Comparison of ENCODE assay signal across 8 mouse cellular contexts in the genomic region with DNA sequence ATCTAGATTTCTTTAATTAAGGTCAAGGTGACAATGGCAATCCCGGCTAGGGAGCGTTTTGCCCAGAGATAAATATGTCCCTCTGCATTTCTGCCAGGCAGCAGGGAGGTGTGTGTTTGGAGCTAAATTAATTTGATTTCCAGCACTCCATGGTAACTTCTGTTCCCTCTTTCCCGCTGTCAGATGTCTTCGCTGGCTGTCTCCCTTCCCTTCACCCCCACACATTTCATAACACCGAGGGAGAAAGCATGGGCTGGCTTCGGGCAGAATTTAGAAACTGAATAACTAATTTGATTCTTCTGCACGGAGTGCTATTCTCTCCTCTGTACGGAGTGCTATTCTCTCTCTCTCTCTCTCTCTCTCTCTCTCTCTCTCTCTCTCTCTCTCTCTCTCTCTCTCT. TPM values are rescaled to one million over a fixed set of nuclear protein-coding genes. Genes with fewer than 3 reads are reported as not detected.
A peak's percentile ranks its signal among the peaks of the same experiment; 100 is the strongest.
DNase-seq lines count a peak whose midpoint lies in the region; ATAC-seq and TF ChIP-seq lines count a peak whose summit lies in the region.

No protein-coding gene starts in this region.

- H3K4me2 ChIP-seq in kidney, embryonic 14.5 days (replicated peaks; ENCODE audit: low read depth, low read length), result peak overlapping the region; percentile 97
- H3K4me2 ChIP-seq in forebrain, embryonic 14.5 days (ENCODE audit: low read length), result peak overlapping the region; percentile 97
- peak overlapping the region; percentile 99 for H3K4me2 ChIP-seq in hindbrain, postnatal 0 days (ENCODE audit: low read depth, low read length)
- peak overlapping the region; percentile 97 for H3K4me2 ChIP-seq in limb, embryonic 12.5 days

- no peaks in the 10 kb centered on the region for H3K9me3 ChIP-seq in kidney, embryonic 14.5 days (ENCODE audit: control insufficient read depth, low read length)
- no peaks in the 10 kb centered on the region for H3K9me3 ChIP-seq in forebrain, embryonic 14.5 days (replicated peaks; ENCODE audit: control insufficient read depth, low read length)
- no peaks in the 10 kb centered on the region for H3K9me3 ChIP-seq in hindbrain, postnatal 0 days (ENCODE audit: low read length)
- H3K9me3 ChIP-seq in limb, embryonic 12.5 days, result no peaks in the 10 kb centered on the region

- WGBS in kidney, embryonic 14.5 days, result 24% methylated on average over 8 of the region's 8 CpGs
- WGBS in forebrain, embryonic 14.5 days, result 25% methylated on average over 8 of the region's 8 CpGs
- WGBS in hindbrain, postnatal 0 days, result 15% methylated on average over 8 of the region's 8 CpGs
- 39% methylated on average over 8 of the region's 8 CpGs for WGBS in limb, embryonic 12.5 days

- no peak overlapping the region for H3K27ac ChIP-seq in kidney, embryonic 14.5 days (ENCODE audit: low read depth, low read length)
- H3K27ac ChIP-seq in forebrain, embryonic 14.5 days (ENCODE audit: low read depth, low read length), result no peak overlapping the region
- H3K27ac ChIP-seq in hindbrain, postnatal 0 days, result no peak overlapping the region
- no peak overlapping the region for H3K27ac ChIP-seq in limb, embryonic 12.5 days

- no peak for DNase-seq in kidney, adult 18-20 months
- no peak for DNase-seq in forebrain, embryonic 14.5 days (ENCODE audit: low spot score)
- no peak for DNase-seq in hindbrain, postnatal 0 days (ENCODE audit: low spot score)
- DNase-seq in right cerebral cortex, adult 2 months (ENCODE audit: low spot score in 2 of 2), result peak; percentile 72 to 76
- DNase-seq in yolk sac, embryonic 10.5 days (ENCODE audit: low spot score), result no peak
- no peak for DNase-seq in spleen, postnatal 14 days (ENCODE audit: low spot score in 2 of 2)

- no peak for ATAC-seq in kidney, embryonic 14.5 days (ENCODE audit: low FRiP score, low TSS enrichment)
- ATAC-seq in forebrain, embryonic 14.5 days, result peak; percentile 49; the same call in 1 of the 2 replicates
- ATAC-seq in hindbrain, postnatal 0 days, result no peak
- no peak for ATAC-seq in limb, embryonic 12.5 days (ENCODE audit: insufficient number of reproducible peaks, insufficient read depth, low FRiP score, low TSS enrichment, low read depth)

- no peaks in the 10 kb centered on the region for H3K4me1 ChIP-seq in kidney, embryonic 14.5 days (ENCODE audit: control insufficient read depth, insufficient read depth, low read length)
- H3K4me1 ChIP-seq in forebrain, embryonic 14.5 days (ENCODE audit: control insufficient read depth, insufficient read depth, low read length), result peaks cover 6% of the 10 kb centered on the region; the same call in 1 of the 2 replicates
- H3K4me1 ChIP-seq in hindbrain, postnatal 0 days (ENCODE audit: insufficient read depth, low read length), result peaks cover 6% of the 10 kb centered on the region; the same call in 1 of the 2 replicates
- H3K4me1 ChIP-seq in limb, embryonic 12.5 days (replicated peaks), result peaks cover 12% of the 10 kb centered on the region; the same call in 1 of the 2 replicates

- H3K27me3 ChIP-seq in kidney, embryonic 14.5 days (ENCODE audit: control insufficient read depth, insufficient read depth, low read length), result no peaks in the 10 kb centered on the region
- no peaks in the 10 kb centered on the region for H3K27me3 ChIP-seq in forebrain, embryonic 14.5 days (replicated peaks; ENCODE audit: control insufficient read depth, insufficient read depth, low read length)
- no peaks in the 10 kb centered on the region for H3K27me3 ChIP-seq in hindbrain, postnatal 0 days (ENCODE audit: insufficient read depth, low read length)
- H3K27me3 ChIP-seq in limb, embryonic 12.5 days, result peaks cover 4% of the 10 kb centered on the region; the same call in 1 of the 2 replicates

- H3K9ac ChIP-seq in kidney, embryonic 14.5 days (ENCODE audit: low read depth, low read length), result no peak overlapping the region
- no peak overlapping the region for H3K9ac ChIP-seq in forebrain, embryonic 14.5 days (ENCODE audit: low read length)
- no peak overlapping the region for H3K9ac ChIP-seq in hindbrain, postnatal 0 days (replicated peaks; ENCODE audit: low read length)
- H3K9ac ChIP-seq in limb, embryonic 12.5 days (replicated peaks), result no peak overlapping the region

- H3K4me3 ChIP-seq in kidney, embryonic 14.5 days (ENCODE audit: low read length), result peak overlapping the region; percentile 65; the same call in 1 of the 2 replicates
- H3K4me3 ChIP-seq in forebrain, embryonic 14.5 days (ENCODE audit: low read depth, low read length), result no peak overlapping the region
- no peak overlapping the region for H3K4me3 ChIP-seq in hindbrain, postnatal 0 days (ENCODE audit: low read length)
- H3K4me3 ChIP-seq in limb, embryonic 12.5 days (replicated peaks), result no peak overlapping the region

- TF ChIP-seq CTCF in hindbrain, postnatal 0 days (IDR thresholded peaks at IDR 0.05; ENCODE audit: low read depth), result no peak

- no peaks in the 10 kb centered on the region for H3K36me3 ChIP-seq in kidney, embryonic 14.5 days (ENCODE audit: control insufficient read depth, insufficient read depth, low read length)
- H3K36me3 ChIP-seq in forebrain, embryonic 14.5 days (ENCODE audit: control insufficient read depth, insufficient read depth, low read length), result no peaks in the 10 kb centered on the region
- no peaks in the 10 kb centered on the region for H3K36me3 ChIP-seq in hindbrain, postnatal 0 days (ENCODE audit: insufficient read depth, low read length)
- no peaks in the 10 kb centered on the region for H3K36me3 ChIP-seq in limb, embryonic 12.5 days

RNA-seq across cellular contexts. Expression of gene Mettl24, which starts 0.6 kb away (rescaled TPM):
- 2.7 and 2.8 TPM in 2 replicates for polyA plus RNA-seq in kidney, embryonic 14.5 days (2014; fragmentation: Nextera tagmentation; extraction: Ambion mirVana)
- polyA plus RNA-seq in forebrain, embryonic 14.5 days (2014; fragmentation: Nextera tagmentation; extraction: Ambion mirVana), result 0.23 and 0.29 TPM in 2 replicates
- total RNA-seq in hindbrain, postnatal 0 days (2014; rRNA removed), result 0.14 TPM in 1 of 2 replicates, not detected in the other
- polyA plus RNA-seq in hindbrain, postnatal 0 days (2015; fragmentation: Nextera tagmentation; extraction: Ambion mirVana), result 1.1 TPM in 2 replicates
- polyA plus RNA-seq in limb, embryonic 12.5 days (2016; fragmentation: Nextera tagmentation; extraction: Ambion mirVana), result 1.00 and 1.5 TPM in 2 replicates

RNA-seq across cellular contexts. Expression of gene Ddo, which starts 52.7 kb away (rescaled TPM):
- 0.14 and 0.20 TPM in 2 replicates for polyA plus RNA-seq in kidney, embryonic 14.5 days (2014; fragmentation: Nextera tagmentation; extraction: Ambion mirVana)
- polyA plus RNA-seq in forebrain, embryonic 14.5 days (2014; fragmentation: Nextera tagmentation; extraction: Ambion mirVana), result 0.75 and 0.79 TPM in 2 replicates
- total RNA-seq in hindbrain, postnatal 0 days (2014; rRNA removed), result 3.8 and 6.0 TPM in 2 replicates
- polyA plus RNA-seq in hindbrain, postnatal 0 days (2015; fragmentation: Nextera tagmentation; extraction: Ambion mirVana), result 4.2 and 4.8 TPM in 2 replicates
- polyA plus RNA-seq in limb, embryonic 12.5 days (2016; fragmentation: Nextera tagmentation; extraction: Ambion mirVana), result 0.06 TPM in 1 of 2 replicates, not detected in the other

Comparison
In these comparisons a context has a peak if more than half of its experiments do, and no peak if none do; other contexts are left out.
1. DNase-seq: peak in right cerebral cortex, adult 2 months (2 of 2); none in kidney, adult 18-20 months (single experiment), forebrain, embryonic 14.5 days (single experiment), hindbrain, postnatal 0 days (single experiment), yolk sac, embryonic 10.5 days (single experiment) and spleen, postnatal 14 days (0 of 2).
2. Peak in every context shown above with its lines, with median percentiles within 50 percentile points of each other: H3K4me2 ChIP-seq.